Mouse (Mus musculus) kidney, postnatal 4 days (tissue): Measurements from ENCODE around the gene Aagab.

ENCODE experiments used
- DNase-seq, 2 experiments: peaks; one replicate each; pipeline ENCODE4 v3.0.0; 2021; ENCODE audit warnings: mixed read lengths in 2 of 2

Aagab gene

DNA sequence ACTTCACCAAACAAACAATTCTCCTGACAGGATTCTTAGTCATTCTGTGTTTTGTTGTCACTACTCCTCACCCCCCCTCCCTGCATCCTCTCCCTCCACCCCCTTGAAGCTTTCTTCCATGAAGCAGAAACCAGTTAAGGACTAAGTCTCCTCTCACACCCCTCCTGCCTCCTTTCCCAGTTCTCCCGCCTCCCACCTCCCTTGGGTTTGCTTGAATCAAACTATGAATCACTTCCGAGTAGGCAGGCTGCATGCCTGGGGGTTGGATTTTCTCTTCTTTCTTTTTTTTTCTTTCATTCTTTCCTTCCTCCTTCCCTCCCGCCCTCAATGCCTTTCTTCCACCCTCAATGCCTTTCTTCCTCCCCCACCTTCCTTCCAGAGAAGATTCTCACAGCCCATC is 75.2 kb downstream of the Aagab start:
- DNase-seq, result peak in 1 of 2 experiments; percentile 58

DNA sequence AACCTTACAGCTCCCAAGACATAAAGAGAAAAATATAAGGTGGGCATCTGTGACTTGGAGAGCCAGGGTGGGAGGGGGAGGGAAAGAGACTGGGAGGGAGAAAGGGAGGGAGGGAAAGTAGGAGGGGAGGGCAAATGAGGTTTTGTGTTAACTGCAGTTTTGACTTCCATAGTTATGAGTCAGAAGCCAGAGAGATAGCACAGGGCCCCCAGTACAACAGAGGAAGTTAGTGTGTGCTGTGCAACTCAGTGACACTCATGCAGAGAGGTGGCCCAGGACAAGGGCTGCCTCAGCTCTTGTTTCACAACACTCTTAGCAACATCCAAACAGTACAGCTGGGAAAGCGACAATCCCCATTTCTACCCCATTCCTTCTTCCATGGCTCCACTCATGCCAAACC is 75.6 kb downstream of the Aagab start:
- DNase-seq, result no peak

DNA sequence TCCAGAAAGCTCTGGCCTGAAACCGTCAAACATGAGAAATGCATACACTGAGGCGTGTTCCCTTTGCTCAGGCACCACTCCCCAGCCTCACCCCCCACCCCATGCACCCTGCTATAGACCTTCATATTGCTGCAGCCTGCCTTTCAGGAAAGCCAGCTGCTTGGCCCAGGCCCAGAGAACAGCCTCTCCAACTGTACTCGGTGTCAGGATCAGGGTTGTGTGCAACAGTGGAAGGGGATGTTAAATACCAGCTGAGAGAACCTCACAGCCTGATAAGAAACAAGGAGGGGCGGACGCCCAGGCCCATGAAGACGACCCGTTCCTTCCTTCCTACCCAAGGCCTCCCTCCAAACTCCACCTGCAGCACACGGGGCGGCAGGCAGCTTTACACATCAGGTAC is 79.8 kb downstream of the Aagab start:
- peak; percentile 56 to 67 for DNase-seq

DNA sequence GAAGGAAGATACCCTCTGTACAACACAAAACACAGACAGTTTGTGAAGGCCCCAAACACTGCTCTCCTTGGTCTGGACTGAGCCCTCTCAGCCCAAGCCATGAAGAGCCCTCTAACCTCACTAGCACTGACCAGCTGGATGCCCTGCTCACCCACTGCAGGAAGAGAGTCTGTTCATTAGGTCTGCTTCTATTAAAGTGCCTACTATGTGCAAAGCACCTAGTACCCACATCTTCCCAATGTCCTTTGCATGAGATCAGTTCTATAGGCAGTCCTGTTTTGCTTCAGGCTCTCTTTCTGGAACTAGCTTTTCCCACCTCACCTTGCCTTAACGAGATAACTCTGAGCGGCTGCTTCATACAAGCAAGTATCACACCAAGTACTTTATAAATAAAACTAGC is 80.5 kb downstream of the Aagab start:
- DNase-seq, result no peak

DNA sequence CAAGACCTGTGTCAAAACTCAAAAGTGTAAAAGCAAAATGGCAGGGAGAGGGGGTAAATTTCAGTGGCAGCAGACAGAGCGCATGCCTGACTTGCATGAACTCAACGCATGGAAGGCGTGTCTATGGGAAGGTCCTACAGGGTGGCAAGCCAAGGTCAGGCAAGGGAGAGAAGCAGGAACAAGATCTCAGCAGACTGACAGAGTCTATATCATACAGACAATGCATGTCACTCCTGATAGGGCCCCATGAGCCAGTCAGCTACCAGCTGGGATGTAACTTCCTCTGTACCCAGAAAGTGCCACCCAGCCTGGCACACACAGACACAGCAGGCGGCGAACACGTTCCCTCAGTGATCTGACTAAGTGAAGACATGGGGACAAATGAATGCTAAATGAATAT is 81.8 kb downstream of the Aagab start:
- no peak for DNase-seq

DNA sequence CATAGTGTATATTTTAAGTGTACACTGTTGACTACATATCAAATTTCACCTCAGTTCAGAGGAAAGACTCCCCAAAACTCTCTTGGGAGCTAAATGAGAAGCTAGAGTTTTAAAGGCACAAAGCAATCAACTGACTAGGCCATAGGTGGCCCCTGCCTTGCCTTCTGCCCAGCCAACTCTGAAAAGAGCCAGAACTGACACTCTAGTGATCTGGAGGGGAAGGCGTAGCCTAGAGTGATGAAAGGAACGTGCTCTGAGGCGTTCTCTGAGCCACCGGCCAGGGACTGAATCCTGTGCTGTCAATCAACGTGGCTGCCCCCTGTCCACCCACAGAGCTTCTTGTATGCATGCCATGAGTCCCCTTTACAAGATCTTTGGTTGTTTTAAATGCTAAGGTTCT is 82.9 kb downstream of the Aagab start:
- DNase-seq, result no peak

DNA sequence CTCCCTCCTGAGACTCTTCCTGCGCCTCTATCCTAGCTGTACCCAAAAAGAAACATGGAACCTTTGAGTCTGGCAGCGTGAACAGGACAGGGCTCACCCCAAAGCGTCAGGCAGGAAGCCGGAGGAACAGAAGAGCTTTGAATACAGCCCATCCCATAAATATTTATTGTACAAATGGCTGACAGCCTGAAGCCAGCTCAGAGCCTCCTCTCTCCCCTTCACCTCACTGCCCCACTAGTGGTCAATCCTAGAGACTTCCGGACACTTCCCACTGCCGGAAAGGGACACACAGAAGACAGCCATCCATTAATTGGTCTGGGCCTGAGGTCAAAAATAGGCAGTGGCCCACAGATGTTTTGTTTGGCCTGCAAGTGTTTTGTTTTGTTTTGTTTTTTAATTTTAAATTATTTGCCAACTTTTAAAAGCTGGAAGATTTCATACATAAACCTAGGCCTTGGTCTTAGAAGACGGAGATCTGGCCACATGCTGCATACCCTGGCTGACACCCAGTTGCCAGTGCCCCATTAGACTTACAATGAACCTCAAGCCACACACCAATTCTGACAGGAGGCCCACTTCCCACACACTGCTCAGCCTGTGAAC is 85.1 kb downstream of the Aagab start:
- peak; percentile 52 to 65 for DNase-seq

DNA sequence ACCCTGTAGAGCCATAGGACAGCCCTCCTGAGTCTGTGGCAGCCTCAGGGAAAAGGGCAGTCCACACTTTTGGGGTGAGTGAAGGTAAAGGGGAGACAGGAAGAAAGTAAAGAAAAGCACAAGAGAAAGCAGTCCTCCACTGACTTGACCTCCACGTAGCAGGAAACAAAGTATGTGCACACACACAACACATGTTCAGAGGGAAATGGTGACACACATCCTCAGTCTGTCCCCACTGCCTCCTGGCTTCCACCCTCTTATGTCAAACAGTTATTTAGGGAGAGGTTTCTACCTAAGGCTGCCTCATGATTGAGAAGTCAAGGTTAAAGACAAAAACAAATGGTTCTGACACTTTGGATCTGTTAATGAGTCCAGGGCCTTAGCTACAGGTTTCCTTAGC is 88.1 kb downstream of the Aagab start:
- DNase-seq, result no peak

DNA sequence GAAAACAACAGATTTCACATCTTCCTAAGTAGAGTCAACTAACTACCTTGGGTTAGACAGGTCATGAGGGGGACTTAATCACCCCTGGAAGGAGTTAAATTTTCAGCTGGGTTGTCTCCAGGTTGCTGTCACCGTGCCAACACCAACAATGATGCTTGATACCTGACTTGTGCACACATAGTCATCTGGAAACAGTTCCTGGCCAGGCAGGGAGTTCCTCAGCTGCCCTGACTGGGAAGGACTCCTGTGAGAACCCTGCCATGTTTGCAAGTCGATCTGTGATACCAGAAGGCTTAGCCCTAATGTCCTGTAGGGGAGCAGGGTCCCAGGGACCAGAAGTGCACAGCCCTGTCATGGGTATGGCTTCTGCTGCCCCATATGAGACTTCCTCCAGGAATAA is 89.5 kb downstream of the Aagab start:
- no peak for DNase-seq
